In the genomic region with DNA sequence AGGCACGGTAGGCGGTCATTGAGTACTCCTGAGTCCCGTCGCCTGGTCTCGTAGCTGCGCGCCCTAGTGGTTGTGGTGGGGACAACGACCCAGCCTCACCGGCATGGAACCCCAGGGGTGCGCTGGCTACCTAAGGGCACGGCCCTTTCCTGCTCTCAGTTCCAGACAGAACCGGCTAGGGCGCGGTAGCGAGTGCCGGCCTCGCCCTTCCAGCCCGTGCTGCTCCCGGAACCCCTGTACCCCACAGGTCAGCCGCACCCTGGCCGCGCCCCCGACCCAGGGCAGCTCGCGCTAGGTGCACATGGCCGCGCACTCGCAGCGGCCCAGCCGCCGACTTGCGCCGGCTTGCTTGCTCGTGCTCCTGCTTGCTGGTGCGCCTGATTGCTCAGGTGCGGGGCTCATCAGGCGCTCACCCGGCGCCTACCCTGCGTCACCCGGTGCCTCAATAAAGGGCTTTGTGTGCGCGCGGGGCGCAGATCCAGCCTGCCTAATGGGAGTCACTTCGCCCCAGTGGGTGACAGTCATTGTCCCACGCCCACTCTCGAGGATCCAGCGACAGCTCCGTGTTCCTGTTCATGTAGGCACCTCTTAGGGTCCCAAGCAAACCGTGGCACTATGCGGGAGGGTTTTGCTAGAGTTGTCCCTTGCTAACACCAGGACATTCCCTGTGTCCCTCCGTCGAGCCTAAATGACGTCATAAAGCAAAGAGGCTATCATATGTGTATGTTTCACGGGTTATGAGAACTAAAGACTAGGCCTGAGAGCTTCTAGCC, we compare ENCODE assay signal across 7 mouse cellular contexts. TPM values are rescaled to one million over a fixed set of nuclear protein-coding genes. Genes with fewer than 3 reads are reported as not detected.
A peak's percentile ranks its signal among the peaks of the same experiment; 100 is the strongest.
DNase-seq lines count a peak whose midpoint lies in the region; ATAC-seq and TF ChIP-seq lines count a peak whose summit lies in the region.

TSS of gene 1700016H13Rik (minus strand) at position 665 of the 773 bp plus-strand sequence.

- TF ChIP-seq CTCF in kidney, adult 2 months (conservative IDR thresholded peaks at IDR 0.05; ENCODE audit: insufficient read depth, insufficient read length, low read depth, low read length), result peak; percentile 54
- TF ChIP-seq CTCF in liver, adult 2 months (IDR thresholded peaks at IDR 0.05; ENCODE audit: low read depth, low read length), result peak; percentile 79
- peak; percentile 67 for TF ChIP-seq CTCF in midbrain, postnatal 0 days (IDR thresholded peaks at IDR 0.05)

- peak; percentile 44 to 73 for DNase-seq in adrenal gland, postnatal 4 days (ENCODE audit: low spot score in 2 of 2)
- peak; percentile 74 for DNase-seq in heart, adult 8-10 months (ENCODE audit: low spot score)
- peak; percentile 72 for DNase-seq in kidney, adult 2 months
- DNase-seq in liver, adult 2 months (ENCODE audit: extremely low read depth, low read depth, low spot score), result peak; percentile 13
- DNase-seq in midbrain, postnatal 0 days (ENCODE audit: low spot score), result peak; percentile 65
- peak; percentile 60 to 65 for DNase-seq in spleen, postnatal 36 days (ENCODE audit: low spot score in 2 of 2)

- H3K27me3 ChIP-seq in embryonic facial prominence, embryonic 13.5 days, result 0 out of 2 replicates have a peak, but pooled peaks cover 8% of the 10 kb centered on the region
- no peaks in the 10 kb centered on the region for H3K27me3 ChIP-seq in kidney, adult 2 months (replicated peaks; ENCODE audit: control insufficient read depth, insufficient read depth, low read length)
- H3K27me3 ChIP-seq in liver, adult 2 months (ENCODE audit: control insufficient read depth, insufficient read depth, low read length), result 0 out of 2 replicates have a peak, but pooled peaks cover 2% of the 10 kb centered on the region
- 0 out of 2 replicates have a peak, but pooled peaks cover 3% of the 10 kb centered on the region for H3K27me3 ChIP-seq in midbrain, postnatal 0 days (ENCODE audit: insufficient read depth, low read length)

- peak; percentile 77 for ATAC-seq in embryonic facial prominence, embryonic 13.5 days (ENCODE audit: insufficient number of reproducible peaks, insufficient read depth, low FRiP score, low TSS enrichment, low read depth)
- ATAC-seq in midbrain, postnatal 0 days (ENCODE audit: low FRiP score), result peak; percentile 81

- H3K4me3 ChIP-seq in embryonic facial prominence, embryonic 13.5 days, result peak within 1 kb of the TSS; percentile 61
- peak within 1 kb of the TSS; percentile 34 for H3K4me3 ChIP-seq in kidney, adult 2 months (ENCODE audit: insufficient read depth, low read depth, low read length)
- peak within 1 kb of the TSS; percentile 72 for H3K4me3 ChIP-seq in liver, adult 2 months (ENCODE audit: insufficient read depth, low read depth, low read length)
- H3K4me3 ChIP-seq in midbrain, postnatal 0 days (ENCODE audit: low read depth, low read length), result peak within 1 kb of the TSS; percentile 53

- H3K9me3 ChIP-seq in embryonic facial prominence, embryonic 13.5 days, result no peaks in the 10 kb centered on the region
- no peaks in the 10 kb centered on the region for H3K9me3 ChIP-seq in midbrain, postnatal 0 days (ENCODE audit: low read length)

- H3K79me2 ChIP-seq in liver, adult 2 months (ENCODE audit: control insufficient read depth, insufficient read depth, low read length), result no peaks in the 10 kb centered on the region

- no peak for TF ChIP-seq POLR2A in kidney, adult 2 months (IDR thresholded peaks at IDR 0.05; ENCODE audit: low read depth, low read length)
- TF ChIP-seq POLR2A in liver, adult 2 months (IDR thresholded peaks at IDR 0.05; ENCODE audit: extremely low read depth, insufficient read depth, low read length), result no peak

- WGBS in embryonic facial prominence, embryonic 13.5 days, result 1% methylated on average over 53 of the region's 56 CpGs
- WGBS in kidney, adult 2 months, result 6% methylated on average over 56 of the region's 56 CpGs
- WGBS in liver, adult 2 months, result 3% methylated on average over 55 of the region's 56 CpGs
- WGBS in midbrain, postnatal 0 days, result 1% methylated on average over 45 of the region's 56 CpGs

- no peak within 1 kb of the TSS for H3K27ac ChIP-seq in embryonic facial prominence, embryonic 13.5 days
- H3K27ac ChIP-seq in kidney, adult 2 months (ENCODE audit: insufficient read depth, low read depth, low read length), result no peak within 1 kb of the TSS
- no peak within 1 kb of the TSS for H3K27ac ChIP-seq in liver, adult 2 months (replicated peaks; ENCODE audit: insufficient read depth, low read depth, low read length)
- 0 out of 2 replicates have a peak within 1 kb of the TSS, but pooled peaks have one; percentile 6 for H3K27ac ChIP-seq in midbrain, postnatal 0 days (ENCODE audit: low read depth, low read length)

- H3K4me2 ChIP-seq in embryonic facial prominence, embryonic 13.5 days, result peak within 1 kb of the TSS; percentile 98
- H3K4me2 ChIP-seq in midbrain, postnatal 0 days (ENCODE audit: low read depth, low read length, poor library complexity, severe bottlenecking), result peak within 1 kb of the TSS; percentile 96

- peak within 1 kb of the TSS; percentile 75 for H3K9ac ChIP-seq in embryonic facial prominence, embryonic 13.5 days
- peak within 1 kb of the TSS; percentile 72 for H3K9ac ChIP-seq in liver, adult 2 months (ENCODE audit: low read depth, low read length)
- peak within 1 kb of the TSS; percentile 76 for H3K9ac ChIP-seq in midbrain, postnatal 0 days (replicated peaks; ENCODE audit: low read length, poor library complexity, severe bottlenecking)

- H3K4me1 ChIP-seq in embryonic facial prominence, embryonic 13.5 days, result 0 out of 2 replicates have a peak, but pooled peaks cover 7% of the 10 kb centered on the region
- H3K4me1 ChIP-seq in kidney, adult 2 months (ENCODE audit: control insufficient read depth, insufficient read depth, low read length), result no peaks in the 10 kb centered on the region
- H3K4me1 ChIP-seq in liver, adult 2 months (ENCODE audit: control insufficient read depth, insufficient read depth, low read length), result peaks cover 3% of the 10 kb centered on the region; the same call in 1 of the 2 replicates
- H3K4me1 ChIP-seq in midbrain, postnatal 0 days (ENCODE audit: insufficient read depth, low read length), result 0 out of 2 replicates have a peak, but pooled peaks cover 2% of the 10 kb centered on the region

- H3K36me3 ChIP-seq in embryonic facial prominence, embryonic 13.5 days, result no peaks in the 10 kb centered on the region
- H3K36me3 ChIP-seq in kidney, adult 2 months (ENCODE audit: control insufficient read depth, insufficient read depth, low read length), result no peaks in the 10 kb centered on the region
- no peaks in the 10 kb centered on the region for H3K36me3 ChIP-seq in liver, adult 2 months (ENCODE audit: control insufficient read depth, insufficient read depth, low read length)
- no peaks in the 10 kb centered on the region for H3K36me3 ChIP-seq in midbrain, postnatal 0 days (ENCODE audit: insufficient read depth, low read length)

RNA-seq across cellular contexts. Expression of gene 1700016H13Rik, which starts in this region (rescaled TPM):
- not detected for total RNA-seq in adrenal gland, postnatal 4 days (2021)
- polyA plus RNA-seq in embryonic facial prominence, embryonic 13.5 days (2015; fragmentation: Nextera tagmentation; extraction: Ambion mirVana), result 0.30 and 0.41 TPM in 2 replicates
- total RNA-seq in heart, adult 8-10 months (2022), result not detected
- polyA plus RNA-seq in kidney, adult 2 months (2012; rRNA removed), result 0.15 TPM in 1 of 2 replicates, not detected in the other
- total RNA-seq in liver, adult 2 months (2014; rRNA removed), result not detected in 2 replicates
- polyA plus RNA-seq in liver, adult 2 months (2012; rRNA removed), result not detected in 2 replicates
- 0.61 TPM in 1 of 2 replicates, not detected in the other for total RNA-seq in midbrain, postnatal 0 days (2014; rRNA removed)
- 0.25 and 0.30 TPM in 2 replicates for polyA plus RNA-seq in midbrain, postnatal 0 days (2015; fragmentation: Nextera tagmentation; extraction: Ambion mirVana)

Comparison
In these comparisons a context has a peak if more than half of its experiments do, and no peak if none do; other contexts are left out.
1. Peak in DNase-seq in adrenal gland, postnatal 4 days; RNA of the gene not detected or under 1 TPM.
2. Peak in ATAC-seq, H3K4me3 ChIP-seq, H3K9ac ChIP-seq and H3K4me2 ChIP-seq in embryonic facial prominence, embryonic 13.5 days; RNA of the gene not detected or under 1 TPM.
3. Peak in DNase-seq in heart, adult 8-10 months; RNA of the gene not detected or under 1 TPM.
4. Peak in DNase-seq and H3K4me3 ChIP-seq in kidney, adult 2 months; RNA of the gene not detected or under 1 TPM.
5. Peak in DNase-seq, H3K4me3 ChIP-seq and H3K9ac ChIP-seq in liver, adult 2 months; RNA of the gene not detected or under 1 TPM.
6. Peak in DNase-seq, ATAC-seq, H3K4me3 ChIP-seq, H3K27ac ChIP-seq, H3K9ac ChIP-seq and H3K4me2 ChIP-seq in midbrain, postnatal 0 days; RNA of the gene not detected or under 1 TPM.
7. DNase-seq: peak in every context shown above with its lines; median percentile 74 in heart, adult 8-10 months; 72 in kidney, adult 2 months; 65 in midbrain, postnatal 0 days; 62 in spleen, postnatal 36 days; 58 in adrenal gland, postnatal 4 days; 13 in liver, adult 2 months.